Mouse (Mus musculus) lung, adult 2 months (tissue): ENCODE data around the gene Pcolce. TPM values are rescaled to one million over a fixed set of nuclear protein-coding genes. Genes with fewer than 3 reads are reported as not detected.

ENCODE experiments used
- DNase-seq: peaks from one replicate; pipeline ENCODE4 v3.0.0; 2022
- H3K4me1 ChIP-seq: fragments of 200-500 bp; 2 replicates; pipeline ENCODE4 v1.6.1; 2011; ENCODE audit warnings: low read length; ENCODE audit not compliant: control insufficient read depth, insufficient read depth
- H3K4me3 ChIP-seq: fragments of 200-500 bp; replicated peaks from 2 replicates; pipeline ENCODE3; 2011; ENCODE audit warnings: low read depth, mild to moderate bottlenecking, control low read depth, low read length; ENCODE audit errors: extremely low read depth
- CTCF ChIP-seq: fragments of 200-500 bp; IDR thresholded peaks from 2 replicates; pipeline ENCODE4 v1.5.1; 2011; ENCODE audit warnings: mild to moderate bottlenecking, low read length, control low read depth; ENCODE audit not compliant: insufficient read depth
- POLR2A ChIP-seq: fragments of 200-500 bp; IDR thresholded peaks from 2 replicates; pipeline ENCODE4 v1.6.1; 2011; ENCODE audit warnings: low read depth, mild to moderate bottlenecking, control low read depth, low read length, borderline replicate concordance; ENCODE audit errors: extremely low read depth
- WGBS: fragments of 180-500 bp; shearing (Covaris S2); methylation state at CpG from one replicate; pipeline ENCODE4 v1.1.7; 2018; 5-methylcytosine and 5-hydroxymethylcytosine counted together
- polyA plus RNA-seq: library from polyadenylated mRNA; depleted of rRNA; stranded (reverse); fragments of >200 nt; gene quantifications from 2 replicates; pipeline ENCODE4 v1.2.3, GENCODE M21; 2012

Gene Pcolce
- polyA plus RNA-seq, 1 experiment: 290 TPM

DNA sequence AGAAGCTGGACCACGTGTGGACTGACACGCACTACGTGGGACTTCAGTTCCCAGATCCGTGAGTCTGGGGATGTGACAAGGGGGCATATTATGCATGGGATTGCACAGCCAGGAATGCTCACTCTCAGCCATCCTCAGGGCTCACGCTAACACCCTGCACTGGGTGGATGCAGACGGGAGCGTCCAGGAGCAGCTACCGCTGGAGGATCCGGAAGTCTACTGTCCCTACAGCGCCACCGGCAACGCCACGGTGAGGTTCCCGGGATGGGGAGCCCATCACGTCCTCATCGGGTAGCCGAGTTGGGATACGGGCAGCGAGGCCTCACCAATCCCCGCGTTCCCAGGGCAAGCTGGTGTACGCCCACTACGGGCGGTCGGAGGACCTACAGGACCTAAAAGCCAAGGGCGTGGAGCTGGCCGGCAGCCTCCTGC is 39.1 kb downstream of the Pcolce start:
- no peak overlapping the region for H3K4me3 ChIP-seq
- H3K4me1 ChIP-seq: peaks cover 2% of the 10 kb centered on the region; the same call in 1 of the 2 replicates
- 22% methylated on average over 27 of the region's 27 CpGs for WGBS
- TF ChIP-seq CTCF (0 out of 2 replicates have a peak, but pooled peaks have one; percentile 20), POLR2A (no peak)
- peak; percentile 25 for DNase-seq

DNA sequence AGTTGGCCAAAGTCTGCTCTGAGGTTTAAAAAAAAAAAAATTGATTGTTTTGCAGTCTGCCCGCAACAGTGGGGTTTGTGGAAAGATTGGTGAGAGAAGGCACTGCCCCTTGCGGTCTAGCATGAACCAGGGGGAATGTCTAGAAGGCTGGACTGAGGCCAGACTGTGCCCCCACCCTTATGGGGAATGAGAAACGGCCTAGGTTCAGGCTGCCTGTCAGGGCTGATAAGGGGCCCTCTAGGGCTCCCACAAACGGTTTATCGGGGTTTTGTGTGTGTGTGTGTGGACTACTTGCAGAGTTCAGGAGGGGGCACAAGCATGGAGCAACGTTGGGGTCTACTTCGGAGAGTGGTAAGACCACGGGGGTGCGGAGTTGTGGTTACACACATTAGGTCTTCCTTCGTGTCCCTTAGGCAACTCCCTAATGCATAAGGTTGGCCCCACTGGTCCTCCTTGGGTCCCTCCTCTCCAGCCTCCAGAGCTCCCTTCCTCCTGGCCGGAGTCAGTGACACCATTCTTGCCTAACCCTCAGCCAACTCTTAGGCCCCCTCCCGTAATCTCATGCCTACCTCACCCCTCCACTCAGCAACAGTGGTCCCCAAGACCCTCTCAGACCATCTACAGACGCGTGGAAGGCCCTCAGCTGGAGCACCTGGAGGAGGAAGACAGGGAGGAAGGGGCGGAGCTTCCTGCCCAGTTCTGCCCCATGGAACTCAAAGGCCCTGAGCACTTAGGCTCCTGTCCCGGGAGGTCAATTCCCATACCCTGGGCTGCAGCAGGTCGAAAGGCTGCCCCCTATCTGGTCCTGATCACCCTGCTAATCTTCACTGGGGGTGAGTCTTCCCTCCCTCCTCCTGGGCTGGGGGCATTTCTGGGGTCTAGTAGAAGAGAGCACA is 42.6 kb downstream of the Pcolce start:
- WGBS: 61% methylated on average over 17 of the region's 17 CpGs
- H3K4me3 ChIP-seq: no peak overlapping the region
- no peak for TF ChIP-seq POLR2A
- TF ChIP-seq CTCF: no peak
- peaks cover 2% of the 10 kb centered on the region; the same call in 1 of the 2 replicates for H3K4me1 ChIP-seq
- no peak for DNase-seq

DNA sequence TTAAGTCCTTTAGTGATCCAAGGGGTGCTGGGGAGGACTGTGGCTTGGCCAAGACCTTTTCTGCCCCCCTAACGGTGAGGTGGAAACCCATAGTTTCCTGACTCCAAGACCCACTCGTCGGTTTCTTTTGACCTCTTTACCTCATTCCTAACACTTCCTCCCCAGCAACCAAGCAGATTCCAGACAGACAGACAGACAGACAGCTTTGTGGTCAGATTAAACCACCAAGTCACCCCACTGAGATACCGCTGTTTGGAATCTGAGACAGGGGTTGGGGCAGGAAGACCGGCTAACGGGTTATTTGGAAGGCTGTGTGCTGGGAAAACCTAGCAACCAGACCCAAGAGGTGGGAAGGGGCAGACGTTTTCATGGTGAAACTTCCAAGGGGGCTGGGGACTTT is 43.4 kb downstream of the Pcolce start:
- 34% methylated on average over 7 of the region's 7 CpGs for WGBS
- TF ChIP-seq POLR2A: no peak
- TF ChIP-seq CTCF: no peak
- H3K4me3 ChIP-seq: no peak overlapping the region
- peaks cover 2% of the 10 kb centered on the region; the same call in 1 of the 2 replicates for H3K4me1 ChIP-seq
- DNase-seq: no peak

DNA sequence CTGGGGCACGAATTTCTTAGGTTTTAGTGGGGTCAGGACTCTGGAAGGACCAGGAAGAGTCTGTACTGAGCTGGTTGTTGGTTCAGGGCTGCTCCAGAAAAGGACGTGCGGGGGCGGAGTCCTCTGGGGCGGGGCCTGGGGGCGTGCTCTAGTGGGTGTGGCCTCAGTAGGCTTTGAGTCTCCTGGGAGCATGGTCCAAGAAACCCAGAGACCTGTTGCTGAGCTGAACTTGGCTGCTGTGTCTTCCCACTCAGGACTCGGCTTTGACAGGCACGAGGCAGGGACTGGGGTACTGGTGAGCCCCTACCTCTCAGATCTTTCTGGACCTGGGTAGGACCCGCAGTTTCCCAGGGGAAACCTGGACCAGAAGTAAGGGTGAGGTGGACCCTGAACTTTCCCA is 43.9 kb downstream of the Pcolce start, which contains the start of gene Tfr2:
TSS of gene Tfr2 (plus strand) at position 176 of the 400 bp plus-strand sequence.
- DNase-seq: peak; percentile 54
- TF ChIP-seq CTCF (no peak), POLR2A (no peak)

DNA sequence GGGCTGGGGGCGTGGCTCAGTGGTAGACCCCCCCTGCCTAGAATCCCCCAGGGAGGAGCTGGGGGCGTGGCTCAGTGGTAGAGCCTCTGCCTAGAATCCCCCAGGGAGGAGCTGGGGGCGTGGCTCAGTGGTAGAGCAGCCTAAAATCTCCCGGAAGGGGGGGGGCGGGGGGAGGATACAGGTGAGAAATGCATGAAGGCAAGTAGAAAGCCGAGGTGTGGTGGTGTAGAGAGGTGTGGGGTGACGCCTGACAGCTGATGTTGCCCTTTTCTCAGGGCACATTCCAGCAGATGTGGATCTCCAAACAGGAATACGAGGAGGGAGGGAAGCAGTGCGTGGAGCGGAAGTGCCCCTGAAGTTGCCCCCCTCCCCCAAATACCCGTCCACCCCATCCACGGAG is 44.6 kb downstream of the Pcolce start:
- no peak for DNase-seq
- TF ChIP-seq POLR2A: no peak
- TF ChIP-seq CTCF: no peak
- no peaks in the 10 kb centered on the region for H3K4me1 ChIP-seq
- 51% methylated on average over 12 of the region's 12 CpGs for WGBS
- H3K4me3 ChIP-seq: no peak overlapping the region

More for the DNA sequence above, 43.9 kb downstream of the Pcolce start, which contains the start of gene Tfr2:
- WGBS: 20% methylated on average over 9 of the region's 9 CpGs
- Histone ChIP-seq H3K4me3 (no peak within 1 kb of the TSS), H3K4me1 (peaks cover 2% of the 10 kb centered on the region; the same call in 1 of the 2 replicates)

DNA sequence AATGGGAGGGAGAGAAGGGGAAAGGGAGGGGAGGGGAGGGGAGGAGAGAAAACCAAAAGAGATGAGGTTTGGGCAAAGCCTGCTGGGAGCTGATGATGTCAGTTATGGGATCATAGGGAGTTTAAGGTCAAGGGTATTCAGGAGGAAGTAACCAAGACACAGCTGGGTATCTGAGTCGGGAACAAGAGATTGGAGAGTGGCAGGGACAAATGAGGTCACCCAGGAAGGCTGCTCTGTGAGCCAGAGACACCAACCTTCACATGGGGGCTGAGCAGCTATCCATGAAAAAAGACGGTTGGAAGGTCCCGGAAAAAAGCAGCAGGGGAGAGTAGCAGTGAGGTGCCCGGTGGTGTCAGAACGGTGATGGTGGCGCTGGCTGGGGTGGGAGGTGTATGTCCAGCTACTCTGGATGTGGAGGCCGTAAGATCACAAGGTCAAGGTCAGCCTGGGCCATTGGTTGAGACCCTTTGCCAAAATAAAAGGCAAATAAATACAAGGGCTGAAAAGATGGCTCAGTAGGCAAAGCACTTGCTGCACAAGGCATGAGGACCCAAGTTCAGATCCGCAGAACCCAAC is 45.3 kb downstream of the Pcolce start:
- TF ChIP-seq CTCF: no peak
- TF ChIP-seq POLR2A: no peak
- no peaks in the 10 kb centered on the region for H3K4me1 ChIP-seq
- no peak overlapping the region for H3K4me3 ChIP-seq
- 75% methylated on average over 8 of the region's 8 CpGs for WGBS
- DNase-seq: no peak

DNA sequence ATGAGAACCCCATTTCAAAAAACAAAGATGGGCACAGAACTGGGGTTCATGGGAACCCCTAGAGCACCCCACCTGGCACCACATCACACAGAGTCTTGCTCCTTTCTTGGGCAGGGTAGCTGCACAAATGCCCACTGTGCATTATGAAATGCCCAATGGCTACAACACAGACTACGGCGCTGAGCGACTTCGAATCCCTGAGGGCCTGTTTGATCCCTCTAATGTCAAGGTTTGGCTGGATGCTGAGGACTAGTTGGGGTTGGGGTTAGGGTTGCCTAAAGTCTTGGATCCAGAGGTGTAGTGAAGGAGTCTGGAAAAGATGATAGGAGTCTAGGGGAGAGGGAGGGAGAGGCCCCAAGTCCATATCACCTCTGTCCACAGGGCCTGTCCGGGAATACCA is 47.2 kb downstream of the Pcolce start:
- WGBS: 90% methylated on average over 5 of the region's 5 CpGs
- no peak for DNase-seq
- no peak for TF ChIP-seq POLR2A
- no peak for TF ChIP-seq CTCF
- Histone ChIP-seq H3K4me1 (no peaks in the 10 kb centered on the region), H3K4me3 (no peak overlapping the region)

DNA sequence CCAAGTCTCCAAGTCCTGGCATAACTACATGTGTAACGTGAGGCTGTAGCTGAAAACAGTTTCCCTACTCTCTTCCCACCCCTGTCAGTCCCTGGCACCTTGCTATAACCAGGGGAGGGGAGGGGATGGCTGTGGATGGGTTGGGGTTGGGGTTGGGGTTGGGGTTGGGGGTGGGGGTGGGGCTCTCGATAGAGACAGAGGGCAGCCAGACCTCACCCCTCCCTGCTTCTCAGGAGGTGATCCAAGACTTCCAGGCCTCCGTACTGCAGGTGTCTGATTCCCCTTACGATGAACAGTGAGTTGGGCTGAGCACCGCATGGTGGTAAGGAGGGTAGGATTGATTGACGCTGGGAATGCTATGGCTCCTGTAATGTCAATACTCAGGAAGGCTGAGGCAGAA is 47.8 kb downstream of the Pcolce start:
- TF ChIP-seq CTCF (no peak), POLR2A (no peak)
- Histone ChIP-seq H3K4me3 (no peak overlapping the region), H3K4me1 (no peaks in the 10 kb centered on the region)
- DNase-seq: no peak
- WGBS: 65% methylated on average over 6 of the region's 6 CpGs

DNA sequence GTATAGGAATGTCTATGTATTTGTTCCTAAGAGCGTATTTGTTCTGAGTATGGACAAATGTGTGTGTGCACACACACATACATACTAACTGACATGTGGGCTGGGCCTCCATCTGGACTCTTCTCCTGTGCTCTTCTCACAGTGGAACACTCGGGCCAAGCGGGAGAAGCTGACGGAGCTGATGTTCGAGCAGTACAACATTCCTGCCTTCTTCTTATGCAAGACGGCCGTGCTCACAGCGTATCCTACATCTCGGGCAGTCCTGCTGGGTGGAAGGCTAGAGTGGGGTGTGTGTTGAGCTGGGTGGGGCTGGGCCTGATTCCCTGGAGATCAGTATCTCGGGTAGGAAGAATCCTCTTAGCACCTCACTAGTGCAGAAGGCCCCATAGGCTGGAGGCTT is 50.6 kb downstream of the Pcolce start:
- TF ChIP-seq POLR2A: no peak
- no peak for DNase-seq
- H3K4me3 ChIP-seq: no peak overlapping the region
- no peaks in the 10 kb centered on the region for H3K4me1 ChIP-seq
- WGBS: 63% methylated on average over 10 of the region's 10 CpGs
